Mouse (Mus musculus) C2C12 (cell line): ENCODE results near the gene Ncoa6.

Experiments used
- CTCF ChIP-seq: IDR thresholded peaks from one replicate; pipeline ENCODE4 v1.5.1; 2011; ENCODE audit not compliant: control insufficient read depth, insufficient read depth, insufficient read length
- MAX ChIP-seq: IDR thresholded peaks from one replicate; pipeline ENCODE4 v1.6.1; 2011; ENCODE audit warnings: mild to moderate bottlenecking, control low read depth
- MYOD1 ChIP-seq: IDR thresholded peaks from one replicate; pipeline ENCODE4 v1.6.1; 2011; ENCODE audit warnings: low read depth; ENCODE audit not compliant: control insufficient read depth, insufficient read length
- USF1 ChIP-seq: IDR thresholded peaks from one replicate; pipeline ENCODE4 v1.6.1; 2011; ENCODE audit warnings: low read depth, mild to moderate bottlenecking, control low read depth, moderate library complexity

DNA sequence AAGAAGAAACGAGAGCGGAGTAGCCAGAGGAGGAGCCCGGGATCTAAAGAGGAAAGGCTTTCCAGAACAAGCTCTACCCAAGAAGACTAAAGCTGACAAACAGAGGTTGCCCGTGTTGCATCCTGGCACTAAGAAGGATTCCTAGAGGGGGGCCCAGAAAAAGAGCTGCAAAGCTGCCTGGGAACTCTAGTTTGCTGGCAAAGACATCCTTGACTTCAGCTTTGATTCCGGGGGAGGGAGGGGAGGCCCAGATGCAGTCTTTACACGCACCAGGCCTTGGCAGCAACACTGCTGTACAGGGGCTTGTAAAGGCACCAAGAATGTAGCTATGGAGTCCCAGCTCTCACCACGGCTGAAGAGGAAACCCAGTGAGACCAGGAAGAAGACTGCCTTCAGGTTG lies 20.1 kb downstream of the Ncoa6 start:
- no peak for TF ChIP-seq CTCF
- no peak for TF ChIP-seq MAX
- no peak for TF ChIP-seq USF1
- no peak for TF ChIP-seq MYOD1
